Mouse (Mus musculus): Measurements from ENCODE around the gene Cat. TPM values are rescaled to one million over a fixed set of nuclear protein-coding genes. Genes with fewer than 3 reads are reported as not detected.

The Cat gene
- total RNA-seq, 2 experiments from 2014 or later, result 42.4 to 45.3 TPM

DNA sequence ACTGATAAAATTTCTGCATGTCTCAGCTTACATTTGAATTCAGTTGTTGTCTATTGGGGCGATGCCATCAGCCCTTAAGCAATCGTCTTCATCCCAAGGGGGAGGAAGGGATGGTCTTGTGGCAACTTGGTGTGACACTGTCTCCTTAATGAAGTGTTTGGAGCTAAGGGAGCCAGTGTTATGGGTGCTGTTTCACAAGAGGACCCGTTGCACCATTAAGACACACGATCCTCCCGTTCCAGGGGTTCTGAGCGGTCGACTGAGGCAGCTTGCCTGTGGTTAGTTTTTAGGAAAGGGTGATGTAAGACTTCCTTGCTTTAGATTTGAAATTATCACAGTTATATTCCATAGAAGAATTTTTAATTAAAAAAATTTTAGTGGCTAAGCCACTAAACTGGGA lies 35.1 kb downstream of the Cat start:
- DNase-seq (ENCODE audit: low spot score in 2 of 2), result no peak
- intact Hi-C loops (cut with DNase I), result no loop called here

DNA sequence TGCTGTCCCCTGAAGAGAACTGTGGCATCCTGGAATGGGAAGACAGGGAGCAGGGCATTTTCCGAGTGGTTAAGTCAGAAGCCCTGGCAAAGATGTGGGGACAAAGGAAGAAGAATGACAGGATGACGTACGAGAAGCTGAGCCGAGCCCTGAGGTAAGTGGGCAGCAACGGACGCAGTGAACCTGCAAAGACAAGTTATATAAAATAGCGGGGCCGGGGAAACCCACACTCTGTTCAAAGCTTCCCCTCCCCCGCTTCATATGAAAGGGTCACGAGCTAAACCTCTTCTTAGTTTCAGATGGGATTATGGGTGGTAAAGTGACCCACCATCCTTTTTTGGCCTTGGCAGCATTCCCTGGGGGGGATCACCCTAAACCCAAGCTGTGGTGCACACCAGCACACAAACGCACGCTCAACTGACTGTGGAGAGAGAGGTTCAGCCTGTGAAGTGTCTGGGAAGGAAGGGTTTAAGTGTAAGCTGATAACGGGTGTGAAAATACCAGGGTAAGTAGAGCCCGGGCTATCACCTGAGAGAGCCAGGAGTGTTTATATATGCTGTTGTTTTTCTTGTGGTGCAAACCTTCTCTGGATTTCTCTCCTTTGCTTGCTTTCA lies 35.9 kb downstream of the Cat start:
- intact Hi-C loops (cut with DNase I), result no loop called here

DNA sequence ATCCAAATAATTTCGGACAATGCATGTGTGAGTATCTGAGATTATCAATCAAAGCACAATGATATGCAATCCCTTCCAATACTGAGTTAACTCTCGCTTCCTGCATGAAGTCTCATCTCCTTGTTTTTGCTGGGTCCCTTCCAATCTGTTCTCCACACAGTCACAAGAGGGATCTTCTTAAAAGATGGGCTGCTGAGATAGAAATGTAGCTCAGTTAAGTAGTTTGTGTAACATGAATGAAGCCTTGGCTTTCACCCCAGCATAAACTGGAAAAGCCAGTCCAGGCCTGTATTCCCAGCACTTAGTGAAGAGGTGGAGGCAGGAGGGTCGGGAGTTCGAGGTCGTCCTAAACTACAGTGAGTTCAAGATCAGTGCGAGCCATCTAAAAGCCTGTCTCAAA lies 38.6 kb downstream of the Cat start:
- intact Hi-C loops (cut with DNase I), result no loop called here
- no peak for DNase-seq (ENCODE audit: low spot score in 2 of 2)

More for the DNA sequence above, 35.9 kb downstream of the Cat start:
- DNase-seq (ENCODE audit: low spot score in 2 of 2), result no peak

DNA sequence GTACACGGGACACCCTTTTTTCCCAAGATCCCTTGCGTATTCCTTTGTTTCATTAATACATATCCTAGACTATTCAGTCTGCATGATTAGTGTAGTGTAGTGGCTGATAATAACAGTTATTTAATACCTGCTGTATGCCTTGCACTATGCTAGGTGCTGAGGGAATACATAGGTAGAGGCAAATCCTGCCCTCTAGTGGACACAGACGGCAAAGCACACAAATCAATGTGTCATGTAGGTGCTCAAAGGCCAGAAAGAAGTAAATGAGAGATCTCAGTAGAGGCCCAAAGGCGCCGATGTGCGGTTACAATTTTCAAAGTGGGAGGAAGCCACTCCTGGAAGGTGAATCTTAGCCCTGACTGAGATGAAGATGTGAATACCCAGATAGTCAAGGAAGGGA lies 39.2 kb downstream of the Cat start:
- intact Hi-C loops (cut with DNase I), result no loop called here

GRCm38 (mm10) chr2:103439710-103440109 lies 45.2 kb downstream of the Cat start:
- peak; percentile 76 to 86 for DNase-seq (ENCODE audit: low spot score in 2 of 2)
- intact Hi-C loops (cut with DNase I), result no loop called here

More for the DNA sequence above, 39.2 kb downstream of the Cat start:
- peak; percentile 53 to 70 for DNase-seq (ENCODE audit: low spot score in 2 of 2)

DNA sequence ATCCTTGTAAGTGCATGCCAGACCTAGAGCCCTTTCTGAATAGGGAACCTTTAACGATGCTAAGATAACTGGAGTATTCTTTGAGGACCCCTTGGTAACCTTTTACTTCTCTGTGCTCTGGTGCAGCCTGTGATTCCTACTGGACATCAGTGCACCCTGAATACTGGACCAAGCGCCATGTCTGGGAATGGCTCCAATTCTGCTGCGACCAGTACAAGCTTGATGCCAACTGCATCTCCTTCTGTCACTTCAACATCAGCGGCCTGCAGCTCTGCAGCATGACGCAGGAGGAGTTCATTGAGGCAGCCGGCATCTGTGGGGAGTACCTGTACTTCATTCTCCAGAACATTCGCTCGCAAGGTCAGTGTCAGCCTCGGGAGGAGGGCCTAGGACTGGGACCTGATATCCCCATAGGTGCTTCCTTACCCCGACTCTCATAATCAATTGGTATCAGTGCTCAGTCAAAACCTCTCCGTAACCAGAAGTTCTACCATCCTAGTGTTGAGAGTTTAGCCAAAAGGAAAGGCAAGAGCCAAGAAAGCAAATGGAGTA lies 45.8 kb downstream of the Cat start:
- no peak for DNase-seq (ENCODE audit: low spot score in 2 of 2)
- intact Hi-C loops (cut with DNase I), result no loop called here

GRCm38 (mm10) chr2:103436534-103436933 lies 48.4 kb downstream of the Cat start:
- no peak for DNase-seq (ENCODE audit: low spot score in 2 of 2)
- intact Hi-C loops (cut with DNase I), result no loop called here

- intact Hi-C loops (cut with DNase I), result no loop called here
- peak in 1 of 2 experiments; percentile 31 for DNase-seq (ENCODE audit: low spot score in 2 of 2)
Measured at GRCm38 (mm10) chr2:103435110-103435509, 49.9 kb downstream of the Cat start.

GRCm38 (mm10) chr2:103432695-103433275 lies 52.2 kb downstream of the Cat start:
- intact Hi-C loops (cut with DNase I), result no loop called here
- no peak for DNase-seq (ENCODE audit: low spot score in 2 of 2)

- intact Hi-C loops (cut with DNase I), result no loop called here
Measured at GRCm38 (mm10) chr2:103430712-103431111, 54.2 kb downstream of the Cat start.

DNA sequence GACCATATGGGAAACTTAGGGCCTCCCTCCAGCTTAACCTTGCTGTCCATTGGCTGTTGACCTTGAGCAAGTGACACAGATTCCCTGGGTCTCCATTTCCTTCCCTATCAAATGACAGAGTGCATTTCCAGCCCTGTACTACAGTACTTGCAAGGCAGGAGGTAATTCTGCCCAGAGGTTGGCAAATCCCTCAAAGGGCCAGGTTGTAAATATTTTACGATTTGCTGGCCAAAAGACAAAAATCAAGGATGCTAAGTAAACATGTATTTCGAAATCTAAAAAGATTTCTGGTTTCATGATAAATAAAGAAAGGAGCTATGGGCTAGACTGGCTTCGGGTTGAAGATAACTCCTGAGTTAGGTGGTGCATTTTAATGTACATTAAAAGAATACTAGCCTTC lies 56.6 kb downstream of the Cat start:
- DNase-seq (ENCODE audit: low spot score in 2 of 2), result no peak
- intact Hi-C loops (cut with DNase I), result no loop called here

More at GRCm38 (mm10) chr2:103430712-103431111, 54.2 kb downstream of the Cat start:
- DNase-seq (ENCODE audit: low spot score in 2 of 2), result no peak

- intact Hi-C loops (cut with DNase I), result no loop called here
- peak in 1 of 2 experiments; percentile 60 for DNase-seq (ENCODE audit: low spot score in 2 of 2)
Measured at GRCm38 (mm10) chr2:103425456-103426063, 59.4 kb downstream of the Cat start.

GRCm38 (mm10) chr2:103424349-103425026 lies 60.5 kb downstream of the Cat start:
- intact Hi-C loops (cut with DNase I), result no loop called here
- peak; percentile 70 to 74 for DNase-seq (ENCODE audit: low spot score in 2 of 2)

- intact Hi-C loops (cut with DNase I), result no loop called here
- no peak for DNase-seq (ENCODE audit: low spot score in 2 of 2)
Measured at GRCm38 (mm10) chr2:103423884-103424283, 61.1 kb downstream of the Cat start.

GRCm38 (mm10) chr2:103420650-103421507 lies 64.1 kb downstream of the Cat start:
- intact Hi-C loops (cut with DNase I), result no loop called here

DNA sequence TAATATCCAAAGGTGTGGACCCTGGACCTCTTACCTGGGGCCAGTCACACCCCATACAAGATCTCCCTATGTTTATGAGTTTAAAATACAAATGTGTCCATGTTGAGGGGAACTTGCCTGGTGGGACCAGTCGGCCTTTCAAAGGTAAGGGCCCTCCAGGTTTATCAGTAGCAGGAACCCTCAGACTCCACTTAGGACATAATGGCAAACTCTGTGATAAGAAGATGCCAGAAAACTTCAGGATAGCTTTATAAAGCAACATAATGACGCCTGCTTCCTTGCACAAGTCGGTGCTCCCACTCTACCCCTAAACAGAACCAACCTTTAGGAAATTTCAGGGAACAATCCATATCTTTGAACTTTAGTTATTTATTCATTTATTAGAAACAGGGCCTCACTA lies 69.2 kb downstream of the Cat start:
- no peak for DNase-seq (ENCODE audit: low spot score in 2 of 2)
- intact Hi-C loops (cut with DNase I), result loop anchor here (5.0 kb wide), 1 partner anchor 328 kb away; no protein-coding TSS in a partner anchor

More at GRCm38 (mm10) chr2:103420650-103421507, 64.1 kb downstream of the Cat start:
- no peak for DNase-seq (ENCODE audit: low spot score in 2 of 2)

GRCm38 (mm10) chr2:103413381-103413780 lies 71.6 kb downstream of the Cat start:
- DNase-seq (ENCODE audit: low spot score in 2 of 2), result no peak
- intact Hi-C loops (cut with DNase I), result no loop called here

- intact Hi-C loops (cut with DNase I), result no loop called here
- no peak for DNase-seq (ENCODE audit: low spot score in 2 of 2)
Measured at GRCm38 (mm10) chr2:103411816-103412215, 73.1 kb downstream of the Cat start.

DNA sequence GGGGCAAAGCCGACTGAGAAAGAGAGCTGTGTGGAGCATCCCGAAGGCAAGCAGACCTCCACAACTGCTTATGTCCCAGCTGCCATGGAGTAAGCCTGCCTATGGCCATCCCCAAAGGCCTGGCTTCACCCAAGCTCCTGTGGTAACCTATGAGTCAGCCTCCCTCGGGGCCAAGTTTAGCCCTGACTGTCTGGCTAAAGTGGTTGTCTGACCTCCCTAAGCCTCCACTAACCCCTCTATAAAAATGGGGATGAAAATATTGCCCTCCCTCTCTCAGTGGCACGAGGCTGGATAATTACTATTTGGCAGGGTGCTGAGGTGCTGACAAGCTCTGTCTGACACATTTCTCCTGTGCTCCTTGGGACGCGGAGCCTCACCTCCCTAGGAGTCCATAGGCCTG lies 73.6 kb downstream of the Cat start, which contains the start of gene Elf5:
Gene Elf5, plus strand, starts transcription at position 341 of the 400 bp plus-strand sequence.
- intact Hi-C loops (cut with DNase I), result no loop called here
- DNase-seq (ENCODE audit: low spot score in 2 of 2), result no peak

Data from left cerebral cortex, postnatal 25 days (tissue).